Mouse (Mus musculus) kidney, embryonic 14.5 days (tissue): ENCODE measurements around the gene Syngap1. TPM values are rescaled to one million over a fixed set of nuclear protein-coding genes. Genes with fewer than 3 reads are reported as not detected.
"Not testable (repeated sequence)": the region's sequence is repeated elsewhere in the genome, so short reads cannot be mapped to it uniquely, and the experiment has no call there.

Experiments
- ATAC-seq: fragments of 200-750 bp; cut with Nextera tagmentation; 2 replicates; pipeline ENCODE4 v1.8.0; 2017; ENCODE audit warnings: moderate number of reproducible peaks, mild to moderate bottlenecking, moderate TSS enrichment, moderate library complexity; ENCODE audit not compliant: low FRiP score, low TSS enrichment
- H3K27ac ChIP-seq: fragments of 300-500 bp; sonication (generic); 2 replicates; pipeline ENCODE4 v1.5.1; 2014; ENCODE audit warnings: low read depth, mild to moderate bottlenecking, low read length, moderate library complexity, mixed read lengths
- H3K27me3 ChIP-seq: fragments of 300-500 bp; sonication (generic); 2 replicates; pipeline ENCODE4 v1.6.1; 2014; ENCODE audit warnings: mild to moderate bottlenecking, low read length; ENCODE audit not compliant: control insufficient read depth, insufficient read depth
- H3K36me3 ChIP-seq: fragments of 300-500 bp; sonication (generic); 2 replicates; pipeline ENCODE4 v1.6.1; 2014; ENCODE audit warnings: low read length, mixed read lengths; ENCODE audit not compliant: control insufficient read depth, insufficient read depth
- H3K4me1 ChIP-seq: fragments of 300-500 bp; sonication (generic); 2 replicates; pipeline ENCODE4 v1.6.1; 2014; ENCODE audit warnings: low read length, mixed read lengths; ENCODE audit not compliant: control insufficient read depth, insufficient read depth
- H3K4me2 ChIP-seq: fragments of 300-500 bp; sonication (generic); replicated peaks from 2 replicates; pipeline ENCODE4 v1.6.1; 2014; ENCODE audit warnings: low read depth, mild to moderate bottlenecking, low read length
- H3K4me3 ChIP-seq: fragments of 300-500 bp; sonication (generic); 2 replicates; pipeline ENCODE4 v1.5.1; 2014; ENCODE audit warnings: mild to moderate bottlenecking, low read length
- H3K9ac ChIP-seq: fragments of 300-500 bp; sonication (generic); 2 replicates; pipeline ENCODE4 v1.6.1; 2014; ENCODE audit warnings: low read depth, mild to moderate bottlenecking, low read length, moderate library complexity
- H3K9me3 ChIP-seq: fragments of 300-500 bp; sonication (generic); 2 replicates; pipeline ENCODE4 v1.6.1; 2016; ENCODE audit warnings: low read length; ENCODE audit not compliant: control insufficient read depth
- WGBS: fragments of 180-500 bp; shearing (Covaris S2); extraction: QIAGEN DNeasy Blood & Tissue Kit; methylation state at CpG from one replicate; pipeline ENCODE4 v1.1.7; 2014; 5-methylcytosine and 5-hydroxymethylcytosine counted together
- polyA plus RNA-seq: library from polyadenylated mRNA; unstranded; fragments of >200 nt; fragmentation: Nextera tagmentation; extraction: Ambion mirVana; gene quantifications from 2 replicates; pipeline ENCODE4 v1.2.1, GENCODE M21; 2014

The Syngap1 gene
- 2.6 and 3.5 TPM in 2 replicates for polyA plus RNA-seq

DNA sequence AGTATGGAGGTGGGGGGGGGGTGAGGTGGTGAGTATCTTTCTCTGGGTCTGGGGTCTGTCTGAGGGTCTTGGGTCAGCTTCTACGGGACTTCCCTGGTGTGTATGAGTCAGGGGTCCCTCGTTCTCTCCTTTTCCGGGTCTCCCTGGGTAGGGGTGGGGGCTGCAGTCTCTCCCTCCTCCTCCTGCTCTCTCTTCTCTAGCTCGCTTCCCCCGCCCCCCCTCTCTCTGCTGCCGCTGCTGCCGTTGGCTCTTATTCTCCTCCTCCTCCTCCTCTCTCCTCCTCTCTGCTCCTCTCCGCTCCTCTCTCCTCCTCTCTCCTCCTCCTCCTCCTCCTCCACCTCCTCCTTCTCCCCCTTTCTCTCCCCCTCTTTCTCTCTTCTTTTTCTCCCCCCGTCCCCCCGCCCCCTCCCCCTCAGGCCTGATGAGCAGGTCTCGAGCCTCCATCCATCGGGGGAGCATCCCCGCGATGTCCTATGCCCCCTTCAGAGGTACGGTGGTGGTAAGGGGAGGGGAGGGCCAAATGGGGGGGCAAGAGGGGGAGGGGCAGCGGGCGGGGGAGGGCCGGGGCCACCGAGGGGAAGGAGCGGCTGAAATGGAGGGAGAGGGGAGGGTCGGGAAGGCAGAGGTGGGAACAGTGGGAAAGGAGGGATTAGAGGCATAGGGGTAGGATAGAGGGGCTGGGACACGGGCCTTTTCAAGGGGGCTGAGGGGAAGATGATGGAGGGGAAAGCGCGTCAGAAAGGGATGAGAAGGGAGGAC lies at the start of gene Syngap1:
Gene Syngap1, plus strand, starts transcription at position 223 of the 759 bp plus-strand sequence.
- Histone ChIP-seq H3K36me3 (peaks cover 11% of the 10 kb centered on the region), H3K9ac (peak within 1 kb of the TSS; percentile 81), H3K27me3 (no peaks in the 10 kb centered on the region), H3K9me3 (no peaks in the 10 kb centered on the region), H3K27ac (peak within 1 kb of the TSS; percentile 96), H3K4me3 (peak within 1 kb of the TSS; percentile 81), H3K4me2 (peak within 1 kb of the TSS; percentile 62), H3K4me1 (peaks cover 33% of the 10 kb centered on the region)
- ATAC-seq = no peak; the same call in 1 of the 2 replicates
- WGBS = 3% methylated on average over 18 of the region's 24 CpGs

GRCm38 (mm10) chr17:26892635-26893375 lies 48.2 kb upstream of the Syngap1 start:
- Histone ChIP-seq H3K27me3 (no peaks in the 10 kb centered on the region; the same call in 1 of the 2 replicates), H3K27ac (no peak overlapping the region), H3K4me2 (no peak overlapping the region), H3K9me3 (no peaks in the 10 kb centered on the region; the same call in 1 of the 2 replicates), H3K4me3 (no peak overlapping the region), H3K9ac (no peak overlapping the region), H3K4me1 (no peaks in the 10 kb centered on the region), H3K36me3 (no peaks in the 10 kb centered on the region)
- 47% methylated on average over 16 of the region's 16 CpGs for WGBS
- ATAC-seq = no peak

DNA sequence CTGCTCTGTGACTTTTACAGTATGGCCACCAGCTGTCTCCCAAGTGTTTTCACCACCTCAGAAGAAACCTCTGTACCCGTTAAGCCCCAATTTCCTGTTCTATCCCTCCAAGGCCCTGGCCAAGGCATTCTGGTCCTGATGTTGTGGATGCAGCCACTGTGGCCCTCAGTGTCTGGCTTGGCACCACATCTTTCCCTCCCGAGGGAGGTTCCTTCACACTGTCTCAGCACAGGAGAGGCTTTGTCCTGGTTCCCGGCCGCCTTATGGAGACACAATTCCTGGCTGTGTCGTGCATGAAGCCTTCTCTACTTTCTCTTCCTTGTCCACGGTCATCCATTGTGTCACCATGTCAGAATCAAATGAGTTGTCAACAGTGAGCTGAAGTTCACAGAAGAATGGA lies 47.6 kb upstream of the Syngap1 start:
- no peaks in the 10 kb centered on the region; the same call in 1 of the 2 replicates for H3K9me3 ChIP-seq
- no peak overlapping the region for H3K9ac ChIP-seq
- H3K4me1 ChIP-seq = no peaks in the 10 kb centered on the region
- no peak for ATAC-seq
- H3K36me3 ChIP-seq = no peaks in the 10 kb centered on the region
- H3K27me3 ChIP-seq = no peaks in the 10 kb centered on the region; the same call in 1 of the 2 replicates
- H3K27ac ChIP-seq = no peak overlapping the region
- H3K4me2 ChIP-seq = no peak overlapping the region
- H3K4me3 ChIP-seq = no peak overlapping the region
- WGBS = 60% methylated on average over 6 of the region's 6 CpGs

GRCm38 (mm10) chr17:26894342-26894741 lies 46.7 kb upstream of the Syngap1 start:
- Histone ChIP-seq H3K27me3 (no peaks in the 10 kb centered on the region; the same call in 1 of the 2 replicates), H3K4me3 (no peak overlapping the region), H3K27ac (no peak overlapping the region), H3K4me1 (no peaks in the 10 kb centered on the region), H3K9me3 (no peaks in the 10 kb centered on the region; the same call in 1 of the 2 replicates), H3K9ac (no peak overlapping the region), H3K36me3 (no peaks in the 10 kb centered on the region), H3K4me2 (no peak overlapping the region)
- ATAC-seq = no peak
- WGBS = 61% methylated on average over 6 of the region's 6 CpGs

GRCm38 (mm10) chr17:26895578-26895977 lies 45.5 kb upstream of the Syngap1 start:
- H3K4me2 ChIP-seq = no peak overlapping the region
- no peaks in the 10 kb centered on the region for H3K36me3 ChIP-seq
- no peaks in the 10 kb centered on the region for H3K4me1 ChIP-seq
- no peak overlapping the region for H3K9ac ChIP-seq
- no peaks in the 10 kb centered on the region for H3K27me3 ChIP-seq
- H3K4me3 ChIP-seq = no peak overlapping the region
- H3K9me3 ChIP-seq = no peaks in the 10 kb centered on the region; the same call in 1 of the 2 replicates
- 14% methylated on average over 10 of the region's 10 CpGs for WGBS
- ATAC-seq = peak; percentile 61; the same call in 1 of the 2 replicates
- H3K27ac ChIP-seq = no peak overlapping the region

DNA sequence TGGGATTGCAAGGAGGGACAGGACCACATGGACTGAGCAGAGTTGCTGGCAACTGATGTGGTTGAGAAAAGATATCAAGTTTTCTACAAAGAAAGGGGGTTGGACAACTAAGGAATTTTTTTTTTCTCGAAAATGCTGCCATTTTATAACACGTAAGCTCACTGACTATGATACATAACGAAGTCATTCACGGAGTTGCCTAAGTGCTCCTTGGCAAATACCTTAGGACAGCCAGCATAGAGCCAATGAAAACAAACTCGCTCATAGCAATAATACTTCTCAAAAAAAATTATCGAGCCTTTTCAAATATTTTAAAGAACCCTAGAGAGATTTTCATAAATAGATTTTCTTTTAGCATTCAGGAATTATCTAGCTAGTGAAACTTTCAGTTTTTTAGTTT lies 40.1 kb upstream of the Syngap1 start:
- Histone ChIP-seq H3K4me2 (no peak overlapping the region), H3K9me3 (no peaks in the 10 kb centered on the region), H3K9ac (no peak overlapping the region), H3K4me3 (no peak overlapping the region), H3K4me1 (no peaks in the 10 kb centered on the region), H3K36me3 (no peaks in the 10 kb centered on the region), H3K27ac (no peak overlapping the region), H3K27me3 (no peaks in the 10 kb centered on the region)
- ATAC-seq = no peak
- WGBS = 84% methylated on average over 6 of the region's 6 CpGs

DNA sequence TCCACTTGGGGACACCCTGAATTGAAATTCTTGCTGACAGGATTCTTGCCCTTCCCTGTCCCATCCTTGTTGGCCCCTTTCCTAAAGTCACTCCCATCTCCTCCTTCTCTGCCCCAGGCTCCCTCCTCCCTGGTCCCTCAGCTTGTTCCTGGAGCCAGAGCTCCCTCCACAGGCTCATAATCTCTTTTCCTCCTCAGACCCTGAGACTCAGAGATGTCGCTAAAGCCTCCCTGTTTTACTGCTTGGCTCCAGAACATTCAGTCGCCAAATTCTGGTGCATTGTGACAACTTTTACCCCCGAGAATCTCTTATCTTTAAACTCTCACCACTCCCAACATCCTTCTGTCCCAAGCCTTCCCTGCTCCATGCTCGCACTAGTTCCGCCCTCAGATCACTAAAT lies 36.7 kb upstream of the Syngap1 start:
- ATAC-seq = no peak
- WGBS = 60% methylated on average over 5 of the region's 5 CpGs

DNA sequence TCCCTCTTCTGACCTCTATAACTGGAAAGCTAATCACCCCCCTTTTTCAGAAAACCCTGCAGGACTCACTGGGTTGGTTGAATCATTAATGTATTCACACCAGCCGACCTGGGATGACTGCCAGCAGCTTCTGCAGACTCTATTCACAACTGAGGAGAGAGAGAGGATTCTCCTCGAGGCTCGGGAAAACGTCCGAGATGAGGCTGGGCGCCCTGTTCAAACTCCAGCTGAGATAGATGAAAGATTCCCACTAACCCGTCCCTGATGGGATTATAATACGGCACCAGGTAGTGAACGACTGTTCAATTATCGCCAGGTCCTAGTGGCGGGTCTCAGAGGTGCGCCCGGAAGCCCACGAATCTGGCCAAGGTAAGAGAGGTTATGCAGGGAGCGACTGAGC lies 33.5 kb upstream of the Syngap1 start:
- H3K4me1 ChIP-seq, H3K27me3 ChIP-seq, H3K27ac ChIP-seq, H3K36me3 ChIP-seq, H3K4me2 ChIP-seq, H3K9me3 ChIP-seq, H3K4me3 ChIP-seq, H3K9ac ChIP-seq, ATAC-seq: not testable (repeated sequence)
- 96% methylated on average over 14 of the region's 15 CpGs for WGBS

More for the DNA sequence above, 36.7 kb upstream of the Syngap1 start:
- Histone ChIP-seq H3K9me3 (0 out of 2 replicates have a peak, but pooled peaks cover 2% of the 10 kb centered on the region), H3K9ac (no peak overlapping the region), H3K4me2 (no peak overlapping the region), H3K27ac (no peak overlapping the region), H3K4me3 (no peak overlapping the region), H3K27me3 (no peaks in the 10 kb centered on the region), H3K36me3 (no peaks in the 10 kb centered on the region), H3K4me1 (no peaks in the 10 kb centered on the region)

- WGBS = 67% methylated on average over 1 of the region's 1 CpGs
- H3K9ac ChIP-seq = no peak overlapping the region
- H3K4me1 ChIP-seq = peaks cover 4% of the 10 kb centered on the region; the same call in 1 of the 2 replicates
- no peaks in the 10 kb centered on the region for H3K9me3 ChIP-seq
- no peak overlapping the region for H3K4me3 ChIP-seq
- no peak for ATAC-seq
- no peaks in the 10 kb centered on the region for H3K27me3 ChIP-seq
- no peaks in the 10 kb centered on the region for H3K36me3 ChIP-seq
- H3K4me2 ChIP-seq = no peak overlapping the region
- H3K27ac ChIP-seq = no peak overlapping the region
These were observed 25.8 kb upstream of the Syngap1 start for GRCm38 (mm10) chr17:26915248-26915647.
